Mouse (Mus musculus): ENCODE measurements around the gene Rab17.

- TF ChIP-seq GATA1 (IDR thresholded peaks at IDR 0.05; ENCODE audit: borderline replicate concordance, low read length) (no peak), FLI1 (IDR thresholded peaks at IDR 0.05; ENCODE audit: low read length) (no peak)
Observed at GRCm38 (mm10) chr1:91006708-91007107, 37.2 kb upstream of the Rab17 start.
